Mouse (Mus musculus): ENCODE results near the gene Oaz3. TPM values are rescaled to one million over a fixed set of nuclear protein-coding genes. Genes with fewer than 3 reads are reported as not detected.

The Oaz3 gene
- total RNA-seq, 2 experiments from 2014 or later = 1.1 TPM; not detected in 1

DNA sequence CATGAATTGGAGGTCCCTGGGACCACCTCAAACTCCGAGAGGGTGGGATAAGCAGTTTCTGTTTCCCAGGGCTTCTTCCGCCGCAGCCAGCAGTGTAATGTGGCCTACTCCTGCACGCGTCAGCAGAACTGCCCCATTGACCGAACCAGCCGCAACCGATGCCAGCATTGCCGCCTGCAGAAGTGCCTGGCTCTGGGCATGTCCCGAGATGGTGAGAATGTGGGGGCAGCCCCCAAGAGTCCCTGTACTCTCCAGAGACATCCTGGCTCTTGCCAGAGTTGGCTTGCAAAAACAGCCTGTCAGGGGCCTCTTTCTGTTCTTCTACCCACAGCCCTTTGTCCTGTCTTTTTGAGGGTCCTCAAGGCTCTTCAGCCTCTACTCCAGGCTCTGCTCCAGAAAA, 56.3 kb downstream of the Oaz3 start:
- no peak for DNase-seq

DNA sequence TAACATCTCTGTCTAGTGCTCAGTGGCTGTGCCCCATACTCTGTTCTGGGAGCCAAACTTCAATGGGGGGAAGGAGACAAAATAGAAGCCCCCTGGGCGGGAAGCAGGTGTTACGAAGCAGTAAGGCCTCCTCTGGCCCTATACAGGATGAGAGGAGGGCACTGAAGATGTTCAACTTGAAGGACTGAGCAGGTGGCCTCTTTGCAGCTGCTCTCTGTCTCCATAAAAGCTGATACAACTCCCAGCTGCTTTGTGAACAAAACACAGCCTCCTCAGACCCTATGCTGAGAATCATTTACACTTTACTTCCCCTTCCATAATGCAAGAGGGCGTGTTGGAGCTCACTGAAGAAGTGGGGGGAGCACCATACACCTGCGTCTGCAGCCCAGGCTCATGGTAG, 57.0 kb downstream of the Oaz3 start:
- DNase-seq = no peak

DNA sequence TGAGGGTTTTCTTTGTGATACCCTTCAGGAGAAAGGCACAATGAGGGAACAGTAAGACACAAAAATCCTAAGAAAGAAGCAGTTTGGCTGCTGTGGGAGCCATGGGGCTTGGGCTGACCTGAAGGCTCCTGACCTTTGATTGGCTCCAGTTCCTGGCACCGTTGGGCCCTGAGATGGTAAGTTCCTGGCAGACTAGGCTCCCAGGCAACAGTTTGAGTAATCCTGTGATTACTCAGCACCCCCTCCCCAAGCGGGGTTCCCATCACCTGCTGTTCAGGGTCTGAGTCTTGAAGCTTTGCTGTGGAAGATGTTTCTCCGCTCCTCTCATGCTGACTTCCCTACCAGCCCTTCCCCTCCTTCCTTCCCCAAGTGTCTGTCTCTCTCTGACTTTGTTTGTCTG, 60.2 kb downstream of the Oaz3 start:
- DNase-seq = peak; percentile 35

Other genes with a start within 250 kb of the Oaz3 start
- not detected for gene Gm5286, start 247.2 kb downstream of the Oaz3 start, total RNA-seq (2021)
- not detected for gene Gm4778, start 179.9 kb downstream of the Oaz3 start, total RNA-seq (2021)
- gene Them4, start 133.8 kb downstream of the Oaz3 start, total RNA-seq (2021) = 10 to 100 TPM; 10.7 to 11.8 TPM
- not detected for gene Them5, start 101.8 kb downstream of the Oaz3 start, total RNA-seq (2021)
- under 1 TPM in 1 of 2 experiments, not detected in 1; 0.73 TPM for gene C2cd4d, start 81.5 kb downstream of the Oaz3 start, total RNA-seq (2021)
- 10 to 100 TPM; 28.0 to 35.6 TPM for gene Rorc, start 71.1 kb downstream of the Oaz3 start, total RNA-seq (2021)
- gene Lingo4, start 45.4 kb downstream of the Oaz3 start, total RNA-seq (2021) = 1 to 10 TPM in 1 of 2 experiments, under 1 TPM in 1; 0.99 to 1.0 TPM
- 10 to 100 TPM in 1 of 2 experiments, 1 to 10 TPM in 1; 9.7 to 12.1 TPM for gene Tdrkh, start 30.6 kb downstream of the Oaz3 start, total RNA-seq (2021)
- 10 to 100 TPM; 94.5 to 97.7 TPM for gene Mrpl9, start 597 bp downstream of the Oaz3 start, total RNA-seq (2021)
- 10 to 100 TPM; 17.0 to 30.7 TPM for gene Celf3, start 34.4 kb upstream of the Oaz3 start, total RNA-seq (2021)
- 1 to 10 TPM; 3.2 to 5.2 TPM for gene Riiad1, start 36.4 kb upstream of the Oaz3 start, total RNA-seq (2021)
- gene Snx27, start 138.8 kb upstream of the Oaz3 start, total RNA-seq (2021) = 10 to 100 TPM; 33.0 to 36.1 TPM
- gene Gm10972, start 199.2 kb upstream of the Oaz3 start, total RNA-seq (2021) = not detected
- 1 to 10 TPM; 6.9 to 7.2 TPM for gene Tuft1, start 215.0 kb upstream of the Oaz3 start, total RNA-seq (2021)
- gene Selenbp2, start 249.6 kb upstream of the Oaz3 start, total RNA-seq (2021) = 10 to 100 TPM; 12.8 to 26.9 TPM